Mouse (Mus musculus) monocyte, adult 2 months (primary cell): ENCODE results near the gene Gpx8.

ENCODE experiments used
- DNase-seq, 2 experiments: peaks; one replicate each; pipeline ENCODE4 v3.0.0; 2022; ENCODE audit warnings: low spot score in 2 of 2, low read depth in 1 of 2

Gpx8 gene

DNA sequence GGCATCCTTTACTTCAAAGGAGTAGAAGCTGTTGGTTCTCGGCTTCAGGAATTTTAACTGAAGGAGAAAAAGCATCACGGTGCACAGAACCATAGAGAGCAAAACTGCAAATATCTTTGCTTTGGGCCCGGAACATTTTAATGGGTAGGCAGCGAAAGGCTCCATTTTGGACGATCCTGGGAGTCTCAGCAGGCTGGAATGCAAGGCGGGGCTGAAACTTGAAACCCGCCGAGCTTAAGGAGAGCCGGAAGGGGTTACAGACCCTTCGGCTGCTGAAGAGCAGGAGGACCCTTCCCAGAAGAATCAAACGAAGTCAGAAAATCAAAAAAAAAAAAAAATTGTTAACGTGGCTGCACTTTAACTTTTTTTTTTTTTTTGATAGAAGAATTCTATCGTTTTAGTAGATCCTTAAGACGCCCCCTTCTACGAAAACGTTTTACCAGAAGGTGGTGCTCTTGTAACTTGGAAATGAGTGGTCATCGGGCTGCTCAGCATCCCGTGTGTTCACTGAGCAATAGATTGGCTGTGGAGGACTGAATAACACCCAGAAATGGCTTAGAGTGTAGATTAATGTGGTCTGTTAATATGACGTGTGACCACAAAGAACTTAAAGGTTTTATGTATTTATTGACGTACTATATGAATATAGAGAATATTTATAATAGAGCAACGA lies at the start of gene Gpx8:
Gpx8 (minus strand) TSS at position 200 of the 673 bp plus-strand sequence.
- DNase-seq, result no peak

GRCm38 (mm10) chr13:113094618-113095017 lies 48.4 kb upstream of the Gpx8 start:
- no peak for DNase-seq

DNA sequence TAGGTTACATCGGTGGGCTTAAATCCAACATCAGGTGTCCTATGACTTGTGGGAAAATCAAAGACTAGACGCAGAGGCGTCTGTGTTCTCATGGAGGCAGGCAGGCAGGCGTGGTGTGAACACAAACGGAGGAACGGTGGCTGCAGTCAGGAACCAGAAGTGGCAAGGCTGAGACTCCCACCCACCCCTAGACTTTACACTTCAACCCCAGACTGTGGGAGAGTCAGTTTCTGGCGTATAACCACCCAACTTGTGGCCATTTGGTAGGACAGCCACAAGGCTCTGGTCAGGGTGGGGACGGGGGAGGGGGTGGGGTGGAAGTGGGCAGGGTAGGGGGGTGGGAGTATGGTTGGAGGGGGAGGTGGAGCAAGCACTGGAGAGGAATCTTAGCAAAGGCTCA lies 44.3 kb upstream of the Gpx8 start:
- DNase-seq, result no peak

GRCm38 (mm10) chr13:113087226-113088017 lies 41.2 kb upstream of the Gpx8 start:
- no peak for DNase-seq

- DNase-seq, result no peak
Measured at GRCm38 (mm10) chr13:113084732-113085131, 38.5 kb upstream of the Gpx8 start.

DNA sequence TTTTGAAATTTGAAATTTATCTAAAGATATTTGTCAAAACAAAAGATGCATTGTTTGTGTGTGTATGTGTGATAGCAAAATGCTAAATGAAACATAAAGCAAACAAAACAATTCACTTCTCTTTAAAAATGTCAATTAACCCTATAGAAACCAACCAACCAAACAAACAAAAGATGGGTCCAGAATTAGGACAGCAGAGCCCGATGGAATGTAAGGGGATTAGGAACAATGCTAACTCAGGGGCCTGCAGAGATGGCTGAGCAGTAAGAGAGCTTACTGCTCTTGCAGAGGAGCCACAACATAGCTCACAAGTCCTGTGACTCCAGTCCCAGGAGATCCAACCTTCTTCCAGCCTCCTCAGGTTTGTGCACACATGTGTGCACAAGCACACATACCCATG lies 35.9 kb upstream of the Gpx8 start:
- DNase-seq, result no peak

DNA sequence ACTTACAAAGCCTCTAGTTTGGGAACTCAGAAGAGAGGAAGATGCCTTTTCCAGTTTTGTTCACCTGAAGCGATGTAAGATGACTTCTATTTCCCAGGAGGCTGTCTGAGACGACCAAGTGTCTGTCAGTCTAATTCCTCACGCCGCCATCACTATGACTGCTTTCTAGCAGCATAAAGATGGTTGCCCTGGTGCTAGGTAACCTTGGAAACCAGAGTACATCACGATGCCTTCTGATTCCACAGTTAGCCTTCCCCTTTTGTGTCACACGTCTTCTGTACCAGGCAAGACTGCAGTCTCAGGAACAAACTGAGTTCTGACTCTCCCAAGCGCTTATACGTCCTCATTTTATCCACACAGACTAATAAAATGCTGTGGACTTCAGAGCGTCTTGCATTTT lies 32.8 kb upstream of the Gpx8 start:
- no peak for DNase-seq

- DNase-seq, result no peak
Measured at GRCm38 (mm10) chr13:113064542-113064941, 18.3 kb upstream of the Gpx8 start.

DNA sequence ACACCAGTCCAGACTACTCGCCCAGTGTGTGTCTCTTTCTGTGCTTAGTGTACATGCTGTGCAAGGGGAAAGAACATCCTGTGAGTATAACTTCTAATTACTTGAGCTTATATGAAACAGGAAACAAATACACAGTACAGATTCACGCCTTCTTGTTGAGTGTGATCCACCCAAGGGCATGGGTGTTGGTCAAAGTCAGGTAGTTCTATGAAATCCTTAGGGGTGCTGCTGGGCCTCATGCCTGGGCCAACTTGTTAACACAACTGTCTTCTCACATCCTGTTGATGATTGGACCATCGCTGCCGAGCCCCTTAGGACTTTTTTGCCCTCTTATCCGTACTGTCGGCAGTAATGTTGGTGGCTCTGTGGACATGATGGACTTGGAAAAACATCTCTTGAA lies 15.5 kb upstream of the Gpx8 start:
- no peak for DNase-seq

- DNase-seq, result no peak
Measured at GRCm38 (mm10) chr13:113055826-113056225, 9.6 kb upstream of the Gpx8 start.

- DNase-seq, result no peak
Measured at GRCm38 (mm10) chr13:113054230-113054629, 8.0 kb upstream of the Gpx8 start.

DNA sequence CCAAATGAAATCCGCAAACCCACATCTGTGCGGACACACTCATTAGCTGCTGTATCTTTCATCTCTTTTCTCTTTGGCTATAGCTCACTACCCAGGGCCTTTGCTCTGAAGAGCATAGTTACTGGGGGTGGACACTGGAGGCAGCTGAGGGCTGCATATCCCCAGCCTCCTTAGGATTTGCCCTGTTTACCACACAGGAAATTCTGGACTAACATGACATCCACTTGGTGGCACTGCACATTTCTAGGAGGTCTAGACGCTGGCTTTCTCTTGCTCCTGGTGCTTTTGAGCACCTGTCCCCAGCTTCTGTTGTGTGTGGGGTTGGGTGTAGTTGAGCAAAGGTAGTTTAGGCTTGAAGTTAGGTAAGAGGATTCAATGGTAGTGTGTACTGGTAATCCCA lies 1.4 kb upstream of the Gpx8 start:
- DNase-seq, result no peak

GRCm38 (mm10) chr13:113047018-113047417 lies 808 bp upstream of the Gpx8 start:
- DNase-seq, result no peak

DNA sequence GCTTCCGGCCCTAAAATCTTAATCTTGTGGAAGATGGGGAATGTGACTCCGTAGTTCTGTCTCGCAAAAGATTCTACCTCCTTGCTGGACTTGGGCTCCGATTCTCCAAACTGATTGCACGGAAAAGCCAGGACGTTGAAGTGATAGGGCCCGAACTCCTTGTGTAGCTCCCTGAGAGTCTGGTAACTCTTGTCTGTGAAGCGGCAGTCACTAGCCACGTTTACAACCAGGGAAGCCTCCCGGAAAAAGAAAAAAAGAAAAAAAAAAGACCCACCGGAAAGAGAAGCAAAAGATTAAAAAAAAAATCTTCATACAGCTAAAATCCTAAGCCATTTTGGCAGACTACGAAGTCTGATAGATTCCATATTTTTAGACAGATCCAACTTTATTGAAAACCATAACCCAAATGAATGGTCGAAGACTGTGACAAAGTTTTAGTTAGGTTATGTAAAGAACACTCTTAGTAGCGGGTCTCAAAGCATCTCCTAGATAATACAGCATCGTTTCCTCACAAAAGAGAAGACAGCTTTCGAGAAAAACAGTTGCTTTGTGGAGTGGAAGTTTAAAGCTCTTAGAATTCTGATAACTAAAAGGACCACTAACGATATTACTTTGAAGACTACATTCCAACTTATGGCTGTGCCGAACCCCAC lies 626 bp downstream of the Gpx8 start:
- DNase-seq, result no peak

- no peak for DNase-seq
Measured at GRCm38 (mm10) chr13:113044876-113045275, 1.3 kb downstream of the Gpx8 start.

DNA sequence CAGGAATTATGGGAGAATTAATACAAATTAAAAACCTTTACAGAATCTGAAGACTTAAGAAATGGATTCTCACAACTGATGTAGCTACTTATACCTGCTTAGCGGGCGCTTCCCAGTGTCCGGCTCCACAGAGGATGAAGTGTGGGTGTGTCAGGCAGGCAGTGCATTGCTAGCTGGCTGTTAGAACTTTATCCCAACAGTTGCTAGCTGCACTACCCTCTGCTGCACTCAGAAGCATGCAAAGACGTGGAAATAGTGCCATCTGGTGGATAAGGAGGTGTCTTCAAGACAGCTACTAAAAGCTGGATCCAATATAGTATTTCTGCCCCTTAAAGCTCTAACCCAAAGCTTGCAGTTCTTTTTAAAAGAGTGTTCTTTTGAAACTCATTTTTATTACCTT lies 10.4 kb downstream of the Gpx8 start:
- peak; percentile 18 to 22 for DNase-seq

DNA sequence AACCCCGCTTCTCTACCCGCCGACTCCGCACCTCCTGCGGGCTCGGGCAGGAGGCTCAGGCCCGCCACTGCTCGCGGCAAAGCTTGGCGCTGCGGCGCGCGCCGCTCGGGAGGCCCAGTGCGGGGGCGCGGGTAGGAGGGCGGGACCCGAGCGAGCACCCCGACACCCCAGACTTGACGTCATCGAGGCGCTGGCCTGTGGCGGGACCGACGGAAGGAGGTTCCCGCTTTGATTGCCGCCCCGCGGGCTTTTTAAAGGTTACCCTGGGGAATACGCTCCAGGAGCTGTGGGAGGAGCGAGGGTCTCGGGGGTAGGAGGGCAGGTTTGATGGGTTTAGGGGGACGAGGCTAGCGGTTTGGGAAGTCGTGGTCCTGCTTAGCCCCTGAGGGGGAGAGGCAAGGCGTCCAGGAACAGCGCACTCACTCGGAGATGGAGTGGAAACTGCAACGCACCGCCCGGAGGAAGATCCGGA lies 11.2 kb downstream of the Gpx8 start, which contains the start of gene Cdc20b:
Cdc20b (plus strand) TSS at position 162 of the 472 bp plus-strand sequence.
- peak in 1 of 2 experiments; percentile 10 for DNase-seq

GRCm38 (mm10) chr13:113034271-113034886 lies 11.8 kb downstream of the Gpx8 start:
- DNase-seq, result no peak

GRCm38 (mm10) chr13:113032831-113033230 lies 13.4 kb downstream of the Gpx8 start:
- no peak for DNase-seq

DNA sequence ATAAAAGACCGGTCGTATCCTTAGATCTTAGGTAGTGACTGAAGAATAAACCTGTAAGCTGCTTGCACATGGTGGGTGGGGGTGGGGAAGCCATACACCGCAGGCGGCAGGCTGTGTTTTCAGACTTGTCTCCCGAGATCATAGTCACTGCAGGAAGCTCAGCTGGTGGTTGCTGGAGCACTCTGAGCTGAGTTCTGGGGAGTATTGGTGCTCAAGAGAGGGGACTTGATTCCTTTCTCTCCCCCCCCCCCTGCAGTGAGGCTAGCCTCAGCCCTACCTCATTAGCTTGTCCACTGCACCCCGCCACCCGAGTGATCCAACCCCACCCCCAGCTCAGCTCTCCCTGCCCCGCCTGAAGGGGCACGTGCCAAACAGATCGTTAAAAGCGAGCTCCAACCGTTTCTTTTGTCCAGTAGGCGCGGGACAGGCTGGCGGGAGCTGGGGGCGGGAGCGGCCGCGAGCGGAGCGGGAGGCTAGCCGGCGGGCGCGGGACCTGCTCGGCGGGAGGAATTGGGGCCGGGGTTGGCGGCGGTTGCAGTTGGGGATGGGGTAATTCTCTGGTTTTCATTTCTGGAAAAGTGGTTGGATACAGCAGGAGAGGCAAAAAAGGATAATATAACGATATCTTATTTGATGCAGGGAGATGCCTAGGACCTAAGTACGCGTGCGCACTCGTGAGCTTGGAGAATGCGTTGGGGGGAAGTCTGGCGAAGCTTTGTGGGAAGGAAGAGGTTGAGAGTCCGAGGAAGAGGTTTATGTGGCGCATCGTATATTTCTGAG lies 14.2 kb downstream of the Gpx8 start:
- DNase-seq, result no peak

DNA sequence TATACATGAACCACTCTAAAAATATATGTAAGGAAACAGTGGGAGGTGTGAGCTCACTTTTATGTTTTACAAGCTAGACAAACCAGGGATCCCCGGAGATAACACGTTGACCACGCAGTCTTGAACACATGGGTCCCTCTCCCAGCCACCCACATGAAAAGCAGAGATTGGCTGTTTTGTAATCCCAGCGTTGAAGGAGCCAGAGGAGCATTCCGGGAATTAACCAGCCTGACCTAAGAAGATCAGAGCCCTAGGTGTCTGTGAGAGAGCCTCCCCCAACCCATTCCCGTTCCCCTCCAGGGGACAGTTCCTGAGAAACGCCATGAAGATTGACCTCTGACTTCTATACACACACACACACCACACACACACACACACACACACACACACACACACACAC lies 14.9 kb downstream of the Gpx8 start:
- no peak for DNase-seq
